Mouse (Mus musculus) thymus, adult 18-20 months (tissue): Measurements from ENCODE around the gene Epo.

Experiments
- DNase-seq, 2 experiments: peaks; one replicate each; pipeline ENCODE4 v3.0.0; 2022; ENCODE audit warnings: mixed read lengths in 2 of 2

The Epo gene

DNA sequence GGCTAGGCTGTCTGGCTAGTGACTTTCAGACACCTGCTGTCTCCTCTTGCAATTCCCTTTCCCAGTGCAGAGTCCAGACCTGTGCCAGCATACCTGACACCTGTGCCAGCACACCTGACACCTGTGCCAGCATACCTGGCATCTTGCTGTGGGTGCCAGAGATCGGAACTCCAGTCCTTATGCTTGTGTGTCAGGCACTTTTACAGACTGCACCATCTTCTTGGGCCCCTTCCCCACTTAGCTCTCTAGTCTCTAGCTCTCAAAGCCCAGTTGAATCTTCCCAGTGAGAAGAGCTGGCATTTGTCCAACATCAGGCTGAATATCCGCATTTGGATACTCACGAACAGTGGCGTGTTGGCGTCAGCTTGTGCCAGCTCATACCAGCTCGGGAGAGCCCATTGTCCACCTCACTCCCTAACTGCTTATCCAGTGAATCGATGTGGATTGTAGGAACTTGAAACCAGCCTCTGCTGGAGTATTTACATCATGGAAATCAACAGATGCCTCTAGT is 6.3 kb upstream of the Epo start:
- no peak for DNase-seq

DNA sequence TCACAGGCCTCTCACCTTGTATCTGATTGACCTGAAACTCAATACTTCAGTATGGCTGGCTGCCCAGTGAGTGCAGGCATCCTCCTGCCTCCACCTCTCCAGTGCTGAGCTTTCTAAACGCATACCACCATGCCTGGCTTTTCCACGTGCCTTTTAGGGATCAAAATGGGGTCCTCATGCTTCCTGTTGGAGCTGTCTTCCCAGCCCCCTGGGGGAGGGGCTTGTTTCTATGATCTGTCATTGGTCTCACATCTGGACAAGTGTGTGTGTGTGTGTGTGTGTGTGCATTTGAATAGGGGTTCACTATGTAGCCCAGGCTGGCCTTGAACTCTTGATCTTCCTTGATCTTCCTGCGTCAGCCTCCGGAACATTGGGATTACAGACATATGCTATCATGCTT is 4.4 kb upstream of the Epo start:
- no peak for DNase-seq

DNA sequence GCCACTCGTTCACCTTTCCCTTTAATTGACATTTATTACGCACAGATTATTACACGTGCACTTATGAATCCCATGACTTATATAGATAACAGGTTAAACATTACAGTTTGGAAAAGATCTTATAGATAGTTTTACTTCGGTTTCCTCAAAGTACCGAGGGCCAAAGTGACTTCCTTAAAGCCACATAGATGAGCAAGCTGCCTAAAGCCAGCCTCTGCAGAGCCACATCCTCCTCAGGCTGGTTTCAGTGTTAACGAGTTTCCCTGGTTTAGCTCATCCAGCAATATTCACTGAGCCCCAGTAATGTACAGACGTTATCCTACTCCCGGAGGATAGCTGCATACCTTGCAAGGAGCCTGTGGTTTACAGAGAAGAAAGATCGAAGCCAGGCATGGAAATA is 2.3 kb upstream of the Epo start:
- DNase-seq: no peak

DNA sequence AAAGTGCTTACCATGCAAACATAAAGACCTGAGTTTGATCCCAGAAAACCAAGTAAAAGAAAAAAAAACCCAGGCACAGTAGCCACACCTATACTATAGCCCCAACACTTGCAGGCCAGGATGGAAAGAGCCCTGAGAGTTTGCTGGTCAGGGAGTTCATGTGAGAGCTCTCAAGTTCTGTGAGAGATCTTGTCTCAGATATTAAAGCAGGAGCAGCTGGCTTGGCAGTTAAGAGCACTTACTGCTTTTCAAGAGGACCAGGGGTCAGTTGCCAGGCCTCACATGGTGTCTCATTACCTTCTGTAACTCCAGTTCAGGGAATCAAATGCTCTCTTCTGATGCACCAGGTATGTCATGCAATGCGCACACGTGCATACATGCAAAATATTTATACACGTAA is 1.7 kb upstream of the Epo start:
- no peak for DNase-seq

DNA sequence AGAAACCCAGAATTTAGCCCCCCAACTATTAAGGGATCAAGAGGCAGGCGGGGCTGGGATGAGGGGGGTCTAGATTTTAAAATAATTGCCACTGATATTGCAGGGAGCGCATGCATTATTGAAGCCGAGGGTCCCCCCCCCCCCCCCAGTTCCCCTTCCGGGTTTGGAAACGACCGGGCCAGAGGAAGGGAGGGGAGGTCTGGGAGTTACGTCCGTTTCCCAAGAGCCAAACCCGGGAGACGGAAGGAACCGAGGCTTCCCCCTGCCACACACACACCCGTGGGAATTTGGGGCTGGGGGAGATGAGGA is 280 bp downstream of the Epo start:
- DNase-seq: no peak

DNA sequence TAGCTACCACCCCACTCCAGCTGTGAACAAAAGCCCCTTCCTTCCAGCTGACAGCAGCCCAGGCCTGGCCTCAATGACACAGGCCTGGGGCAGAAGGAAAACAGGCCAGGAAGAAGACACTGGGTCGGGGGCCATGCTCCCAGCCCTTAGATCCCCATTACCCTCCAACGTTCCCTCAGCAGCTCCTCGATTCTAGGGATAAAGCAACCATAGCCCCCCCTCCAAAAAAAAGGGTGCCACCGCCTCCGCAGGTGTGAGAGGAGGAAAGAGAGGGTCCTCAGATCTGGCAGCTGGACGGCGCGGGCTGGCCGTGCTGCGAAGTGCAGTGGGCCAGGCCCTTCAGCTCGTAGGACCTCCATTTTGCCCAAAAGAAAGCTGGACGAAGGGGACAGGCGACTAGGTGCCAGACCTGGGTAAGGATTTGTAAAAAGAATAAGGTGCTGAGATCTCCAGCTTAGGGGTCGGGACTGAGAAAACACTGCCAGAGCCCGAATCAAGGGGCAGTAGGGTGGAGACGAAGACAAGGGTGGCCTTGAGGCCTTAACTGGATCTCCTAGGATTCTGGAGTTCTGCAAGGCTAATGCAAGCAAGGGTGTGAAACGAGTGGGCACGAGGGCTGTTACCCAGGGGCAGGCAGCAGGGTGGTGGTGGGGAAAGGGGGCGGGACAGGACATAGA is 773 bp downstream of the Epo start:
- DNase-seq: no peak

DNA sequence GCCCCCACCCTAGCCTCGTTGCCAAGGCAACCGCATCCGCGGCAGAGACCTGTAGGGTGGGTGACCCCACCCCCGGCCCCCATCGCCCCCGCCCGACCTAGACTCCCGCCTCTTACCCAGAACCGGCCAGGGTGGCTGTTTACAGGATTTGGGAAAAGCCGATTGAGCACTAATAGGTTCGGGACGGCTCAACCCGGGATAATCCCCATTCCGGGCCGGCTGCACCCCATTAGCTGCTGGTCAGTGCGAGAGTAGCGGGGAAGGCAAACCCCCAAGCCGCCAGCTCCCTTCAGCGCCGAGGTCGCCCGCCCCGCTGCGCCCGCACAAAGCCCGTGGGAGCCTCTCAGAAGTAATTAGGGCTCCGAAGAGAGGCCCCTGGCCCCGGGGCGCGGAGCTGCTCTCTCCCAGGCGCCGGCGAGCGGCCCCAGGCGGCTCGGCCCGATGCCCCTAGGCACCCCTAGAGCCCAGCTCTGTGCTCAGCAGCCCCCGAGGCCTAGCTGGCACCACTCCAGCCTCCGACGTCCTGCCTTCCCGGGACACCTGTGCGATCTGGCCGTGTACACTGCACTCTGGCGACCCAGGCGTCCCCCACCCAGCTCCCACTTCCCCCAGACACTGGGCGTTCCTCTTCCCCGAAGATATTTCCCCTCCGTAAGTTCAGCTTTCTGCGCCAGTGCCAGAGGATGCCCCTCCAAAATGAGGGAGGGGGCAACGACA is 1.5 kb downstream of the Epo start:
- DNase-seq: peak in 1 of 2 experiments; percentile 46

DNA sequence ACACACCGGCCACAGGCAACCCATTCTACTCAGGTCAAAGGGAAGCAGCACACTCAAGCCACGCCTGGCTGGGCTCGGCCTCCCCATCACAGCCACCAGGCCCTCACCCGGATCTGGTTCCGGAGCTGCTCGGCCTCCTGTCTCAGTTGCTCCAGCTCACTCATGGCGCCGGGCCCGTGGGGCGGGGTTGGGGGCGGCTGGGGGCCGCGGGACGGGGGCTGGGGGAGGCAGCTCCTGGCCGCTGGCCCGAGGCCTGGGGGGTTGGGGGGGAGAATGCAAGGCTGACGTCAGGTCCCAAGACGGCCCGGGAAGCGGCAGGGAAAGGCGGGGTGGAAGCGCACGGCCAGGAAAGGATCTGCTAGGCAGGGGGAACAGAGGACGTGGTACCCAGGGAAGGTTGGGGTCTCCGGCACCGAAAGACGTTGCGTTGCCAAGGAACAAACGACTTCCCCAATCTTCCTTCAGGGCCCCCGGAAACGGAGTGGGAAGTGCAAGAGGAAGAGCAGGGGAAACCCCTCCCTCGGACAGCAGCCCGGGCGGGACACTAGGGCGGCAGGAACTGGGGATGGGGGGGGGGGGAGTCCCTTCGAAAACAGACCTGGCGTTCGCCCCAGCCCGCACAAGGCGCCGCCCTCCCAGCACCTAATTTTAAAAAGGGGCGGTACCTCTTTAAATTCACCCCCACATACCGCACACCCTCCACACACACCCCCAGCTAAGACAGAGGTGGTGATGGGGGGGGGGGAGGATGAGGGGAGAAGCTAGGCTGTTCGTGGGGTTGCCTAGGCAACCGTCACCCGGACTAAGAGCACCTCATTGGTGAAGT is 2.2 kb downstream of the Epo start:
- peak; percentile 54 to 72 for DNase-seq

DNA sequence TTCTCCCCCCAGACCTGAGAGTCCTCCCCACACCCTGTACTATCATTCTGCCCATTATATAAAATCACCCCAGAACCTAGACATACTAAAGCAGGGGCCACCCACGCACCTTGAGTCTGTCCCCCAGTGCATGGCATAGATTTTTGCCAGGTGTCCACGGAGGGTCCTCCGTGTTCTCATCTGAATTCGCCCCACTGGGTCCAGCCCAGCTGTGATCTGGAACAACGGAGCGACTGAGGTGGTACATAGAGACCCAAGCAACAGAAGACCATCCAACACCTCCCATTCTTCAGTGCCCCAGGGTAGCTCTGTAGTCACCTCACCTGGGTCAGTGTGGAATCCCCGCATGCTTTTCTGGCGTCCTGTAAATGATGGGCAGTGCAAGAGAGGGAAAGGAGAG is 3.0 kb downstream of the Epo start:
- no peak for DNase-seq

DNA sequence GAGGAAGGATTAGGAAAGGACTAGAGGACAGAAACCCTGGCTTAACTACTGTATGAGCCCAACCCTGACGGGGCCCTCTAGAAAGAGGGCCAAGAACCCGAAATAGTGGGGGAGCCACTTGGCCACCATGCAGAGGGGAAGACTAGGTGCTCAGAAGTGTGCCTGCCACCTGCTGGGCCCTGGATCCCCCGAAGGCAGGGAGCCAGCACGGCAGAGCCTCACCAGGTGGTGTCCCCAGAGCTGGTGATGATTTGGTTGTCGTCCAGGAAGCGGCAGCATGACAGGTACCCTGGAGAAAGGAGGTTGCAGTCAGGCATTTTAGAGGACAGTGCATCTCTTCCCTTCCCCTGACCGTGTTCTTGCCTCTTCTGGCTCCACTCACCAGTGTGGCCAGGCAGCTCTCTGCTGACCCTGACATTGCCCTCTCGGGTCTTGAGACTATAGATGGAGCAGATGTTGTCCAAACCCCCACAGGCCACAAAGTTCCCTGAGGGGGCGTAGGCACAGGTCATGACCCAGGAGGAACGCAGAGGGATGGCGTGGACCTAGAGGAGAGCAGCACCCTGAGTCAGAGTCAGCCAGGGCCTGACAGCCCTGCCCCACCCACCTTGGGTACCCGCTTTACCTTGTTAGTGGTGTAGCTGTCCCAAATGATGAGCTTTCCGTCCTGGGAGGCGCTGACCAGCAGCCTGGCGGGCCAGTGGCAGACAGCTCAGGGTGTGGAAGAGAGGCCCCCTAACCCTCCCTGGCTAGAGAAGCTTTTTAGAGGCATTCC is 3.6 kb downstream of the Epo start:
- DNase-seq: no peak

DNA sequence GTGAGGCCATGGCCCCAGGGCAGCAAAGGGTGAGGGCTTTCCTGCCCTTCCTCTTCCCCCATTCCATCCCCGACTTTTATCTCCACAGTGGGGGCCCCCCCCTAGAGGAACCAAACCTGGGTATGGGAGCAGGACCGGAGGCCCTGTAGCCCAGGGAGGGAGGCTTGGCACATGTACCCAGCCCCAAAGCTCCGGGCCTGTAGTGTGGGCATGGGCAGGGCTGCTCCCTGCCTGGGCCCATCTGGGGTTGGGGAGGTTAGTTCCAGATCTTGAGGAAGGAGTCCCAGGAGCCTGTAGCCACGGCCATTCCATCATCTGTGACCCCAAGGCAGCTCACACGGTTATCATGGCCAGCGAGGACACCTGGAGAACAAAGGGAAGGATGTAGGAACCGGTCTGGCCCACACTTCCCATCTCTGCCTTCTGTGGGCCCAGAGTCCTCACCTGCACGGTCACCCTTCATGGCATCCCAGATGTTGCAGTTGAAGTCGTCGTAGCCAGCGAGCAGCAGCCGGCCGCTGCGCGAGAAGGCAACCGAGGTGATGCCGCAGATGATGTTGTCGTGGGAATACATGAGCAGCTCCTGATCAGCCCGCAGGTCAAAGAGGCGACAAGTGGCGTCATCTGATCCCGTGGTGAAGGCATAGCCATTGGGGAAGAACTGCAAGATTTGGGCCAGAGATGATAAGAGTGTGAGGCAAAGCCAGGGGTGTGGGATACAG is 4.6 kb downstream of the Epo start:
- no peak for DNase-seq

DNA sequence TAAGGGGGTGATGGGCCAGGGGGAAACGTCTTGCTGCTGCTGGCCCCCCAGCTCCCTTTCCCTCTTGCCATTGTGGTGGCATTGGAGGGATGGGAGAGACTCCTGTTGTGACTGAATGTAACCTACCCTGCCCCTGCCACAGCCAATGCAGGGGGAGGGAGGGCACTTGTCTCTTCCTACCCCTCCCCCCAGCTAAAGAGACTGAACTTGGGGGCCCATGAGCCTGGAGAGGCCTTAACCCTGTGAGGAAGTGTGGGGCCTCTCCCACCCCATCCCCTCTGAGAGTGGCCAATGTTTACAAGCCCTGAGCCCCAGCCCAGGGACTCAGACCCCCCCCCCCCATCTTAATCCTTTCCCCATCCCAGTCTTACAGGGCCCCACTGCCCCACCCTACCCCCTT is 5.6 kb downstream of the Epo start:
- no peak for DNase-seq

DNA sequence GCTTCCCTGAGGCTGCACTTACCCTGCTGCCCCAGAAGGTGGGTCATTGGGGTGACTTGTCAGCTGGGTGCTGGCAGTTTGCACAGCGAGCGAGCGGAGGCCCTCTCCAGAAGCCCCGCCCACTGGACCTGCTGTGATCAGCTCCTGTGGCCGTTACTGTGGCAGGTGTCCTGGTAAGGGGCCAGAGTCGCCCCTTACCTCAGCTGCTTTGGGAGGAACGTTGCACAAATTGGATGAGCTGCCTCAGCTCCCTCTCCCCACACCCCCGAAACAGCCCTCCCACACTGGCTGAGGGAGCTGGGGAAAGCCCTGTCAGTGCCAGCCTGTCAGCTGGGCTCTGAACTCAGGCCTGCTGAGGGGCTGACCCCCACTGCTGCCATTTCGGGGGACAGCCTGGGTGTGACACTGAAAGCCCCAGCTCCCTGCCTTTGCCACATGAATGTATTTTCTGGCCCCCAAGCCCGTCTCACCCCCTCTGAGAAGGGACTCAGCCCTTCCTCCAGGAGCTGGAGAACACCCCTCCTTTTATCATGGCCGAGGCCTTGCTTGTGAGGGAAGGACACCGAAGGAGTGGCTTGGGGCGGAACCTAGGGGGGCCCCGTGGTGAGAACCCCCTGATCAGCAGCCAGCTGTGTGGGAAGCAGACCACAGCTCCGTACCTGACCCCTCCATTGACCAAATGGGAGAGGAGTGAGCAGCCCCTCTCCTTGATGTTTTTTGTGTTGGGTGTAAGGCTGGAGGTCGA is 6.7 kb downstream of the Epo start:
- no peak for DNase-seq

DNA sequence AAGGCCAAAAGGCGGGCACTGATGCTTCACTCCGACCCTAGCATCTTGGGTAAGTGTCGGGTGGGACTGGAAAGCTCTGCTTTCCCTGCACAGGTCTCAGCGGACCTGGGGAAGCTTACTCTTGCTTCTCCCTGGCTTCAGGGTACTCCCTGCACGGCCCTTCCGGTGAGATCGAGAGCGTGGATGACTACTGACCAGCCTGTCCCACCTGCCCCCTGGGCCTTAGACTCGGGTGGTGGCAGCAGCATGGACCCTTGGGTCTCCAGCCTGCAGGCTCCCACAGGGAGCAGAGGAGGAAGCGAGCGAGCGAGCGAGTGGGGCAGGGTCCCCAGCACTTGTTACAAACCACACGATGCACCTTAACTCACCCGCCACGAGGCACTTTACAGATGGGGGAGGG is 7.5 kb downstream of the Epo start:
- no peak for DNase-seq

DNA sequence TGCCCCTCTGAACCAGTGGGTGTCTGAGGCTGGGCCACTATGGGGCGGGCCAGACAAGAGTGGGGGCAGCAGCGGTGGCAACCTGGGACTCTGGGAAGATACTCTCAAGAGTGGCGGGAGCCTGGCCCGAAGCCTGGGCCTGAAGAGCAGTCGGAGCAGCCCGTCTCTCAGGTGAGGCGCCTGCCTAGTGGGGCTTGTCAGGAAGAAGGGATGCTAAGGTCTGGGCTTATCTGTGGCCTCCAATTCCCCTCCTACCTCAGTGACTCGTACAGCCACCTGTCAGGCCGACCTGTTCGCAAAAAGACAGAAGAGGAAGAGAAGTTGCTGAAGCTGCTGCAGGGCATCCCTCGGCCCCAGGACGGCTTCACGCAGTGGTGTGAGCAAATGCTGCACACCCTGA is 8.4 kb downstream of the Epo start:
- no peak for DNase-seq

DNA sequence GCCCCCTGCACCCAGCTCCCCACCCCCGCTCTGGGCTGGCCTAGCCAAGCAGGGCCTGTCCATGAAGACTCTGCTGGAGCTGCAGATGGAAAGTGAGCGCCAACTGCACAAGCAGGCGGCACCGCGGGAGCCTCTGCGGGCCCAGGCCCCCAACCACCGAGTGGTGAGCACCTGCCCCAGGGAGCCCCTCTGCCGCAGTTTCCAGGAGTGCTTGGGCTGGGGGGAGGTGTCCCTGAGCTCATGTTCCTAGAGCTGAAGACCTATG is 8.9 kb downstream of the Epo start:
- DNase-seq: no peak

DNA sequence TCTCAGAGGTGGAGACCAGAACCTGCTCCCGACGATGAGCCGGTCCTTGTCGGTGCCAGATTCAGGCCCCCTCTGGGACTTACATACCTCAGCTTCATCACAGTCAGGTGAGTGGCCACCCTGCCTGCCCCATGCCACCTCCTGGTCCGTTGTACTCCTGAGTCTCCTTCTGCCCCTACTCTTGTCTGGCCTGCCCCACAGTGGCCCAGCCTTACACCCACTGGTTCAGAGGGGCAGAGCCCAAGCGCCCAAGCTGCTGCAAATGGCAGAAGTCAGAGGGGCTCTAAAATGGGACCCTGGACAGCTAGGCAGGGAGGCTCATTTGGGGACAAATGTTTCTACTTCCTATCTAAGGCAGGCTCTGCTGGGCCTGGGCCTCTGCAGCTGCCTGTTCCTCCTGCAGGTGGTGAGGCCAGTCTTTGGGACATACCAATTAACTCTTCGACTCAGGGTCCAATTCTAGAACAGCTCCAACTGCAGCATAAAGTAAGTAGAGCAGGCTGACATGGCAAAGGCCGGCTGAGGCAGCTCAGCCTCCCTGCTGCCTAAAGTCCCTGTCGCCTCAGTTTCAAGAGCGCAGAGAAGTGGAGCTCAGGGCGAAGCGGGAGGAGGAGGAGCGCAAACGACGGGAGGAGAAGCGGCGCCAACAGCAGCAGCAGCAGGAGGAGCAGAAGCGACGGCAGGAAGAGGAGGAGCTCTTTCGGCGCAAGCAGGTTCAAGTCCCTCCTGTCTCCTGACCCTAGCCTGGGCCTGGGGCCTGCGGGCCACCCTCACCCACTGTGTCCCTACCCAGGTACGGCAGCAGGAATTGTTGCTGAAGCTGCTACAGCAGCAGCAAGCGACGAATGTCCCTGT is 9.4 kb downstream of the Epo start:
- no peak for DNase-seq

DNA sequence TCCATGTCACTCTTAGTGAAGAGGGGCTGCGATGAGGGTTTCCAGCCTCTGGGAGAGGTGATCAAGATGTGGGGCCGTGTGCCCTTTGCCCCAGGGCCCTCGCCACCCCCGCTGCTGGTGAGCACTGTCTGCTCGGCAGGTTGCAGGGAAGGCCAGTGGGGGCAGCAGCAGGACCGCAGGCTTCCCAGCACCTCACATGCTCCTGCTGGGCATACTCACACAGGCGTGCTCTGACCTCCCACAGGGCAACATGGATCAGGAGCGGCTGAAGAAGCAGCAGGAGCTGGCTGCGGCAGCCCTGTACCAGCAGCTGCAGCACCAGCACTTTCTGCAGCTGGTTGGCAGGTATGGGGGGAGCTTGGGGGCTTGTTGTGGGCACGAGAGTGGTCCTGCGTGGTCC is 10.3 kb downstream of the Epo start:
- no peak for DNase-seq

DNA sequence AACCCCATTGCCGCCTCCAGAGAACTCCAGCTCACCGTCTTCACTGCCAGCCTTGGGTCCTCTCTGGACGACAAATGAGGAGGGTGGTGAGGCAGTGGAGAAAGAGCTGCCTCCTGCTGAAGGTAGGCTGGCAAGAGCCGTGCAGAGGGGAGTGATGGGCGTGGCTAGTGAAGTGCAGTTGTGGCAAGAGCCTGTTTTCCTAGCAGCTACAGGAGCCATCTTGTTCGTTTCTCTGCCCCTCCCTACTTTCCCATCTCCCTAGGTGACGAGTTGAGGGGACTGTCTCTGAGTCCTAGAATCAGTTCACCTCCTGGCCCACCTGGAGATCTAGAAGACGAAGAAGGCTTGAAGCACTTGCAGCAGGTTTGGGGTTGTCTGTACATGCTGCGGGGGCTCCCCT is 11.2 kb downstream of the Epo start:
- no peak for DNase-seq

DNA sequence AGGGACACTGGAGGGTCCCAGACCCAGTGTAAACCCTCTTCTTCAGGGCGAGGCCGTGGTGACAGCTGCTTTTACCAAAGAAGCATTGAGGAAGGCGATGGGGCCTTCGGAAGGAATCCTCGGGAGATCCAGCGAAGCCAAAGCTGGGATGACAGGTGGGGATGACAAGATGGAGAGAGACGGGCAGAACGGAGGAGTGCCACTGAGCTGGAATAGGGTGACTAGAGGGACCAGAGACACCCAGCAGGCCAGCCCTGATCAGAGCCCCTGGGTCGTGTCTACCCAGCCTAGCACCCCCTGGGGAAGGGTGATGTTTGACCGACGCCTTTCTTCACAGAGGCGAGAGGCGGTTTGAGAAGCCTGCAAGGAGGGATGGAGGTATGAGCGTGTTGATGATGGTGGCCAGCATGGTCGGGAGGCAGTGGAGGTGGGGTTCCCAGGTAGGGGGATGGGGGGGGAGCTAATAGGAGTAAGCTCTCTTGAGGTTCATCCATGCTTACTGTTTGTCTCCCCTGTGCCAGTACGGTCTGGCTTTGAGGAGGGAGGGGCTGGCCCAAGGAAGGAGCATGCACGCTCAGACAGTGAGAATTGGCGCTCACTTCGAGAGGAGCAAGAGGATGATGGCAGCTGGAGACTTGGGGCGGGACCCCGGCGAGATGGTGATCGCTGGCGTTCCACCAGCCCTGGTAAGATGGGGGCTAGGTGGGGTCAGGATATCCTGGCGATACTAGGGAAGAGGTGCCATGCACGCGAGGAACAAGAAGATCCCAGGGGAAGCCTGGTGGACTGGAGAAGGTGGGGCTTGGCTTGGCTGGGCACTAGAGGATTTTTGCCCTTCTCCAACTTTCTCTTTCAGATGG is 13.1 kb downstream of the Epo start:
- DNase-seq: no peak
